Mouse (Mus musculus): Measurements from ENCODE around the gene Higd1c. TPM values are rescaled to one million over a fixed set of nuclear protein-coding genes. Genes with fewer than 3 reads are reported as not detected.

Higd1c gene
- polyA plus RNA-seq, 1 experiment from 2014 or later = not detected

DNA sequence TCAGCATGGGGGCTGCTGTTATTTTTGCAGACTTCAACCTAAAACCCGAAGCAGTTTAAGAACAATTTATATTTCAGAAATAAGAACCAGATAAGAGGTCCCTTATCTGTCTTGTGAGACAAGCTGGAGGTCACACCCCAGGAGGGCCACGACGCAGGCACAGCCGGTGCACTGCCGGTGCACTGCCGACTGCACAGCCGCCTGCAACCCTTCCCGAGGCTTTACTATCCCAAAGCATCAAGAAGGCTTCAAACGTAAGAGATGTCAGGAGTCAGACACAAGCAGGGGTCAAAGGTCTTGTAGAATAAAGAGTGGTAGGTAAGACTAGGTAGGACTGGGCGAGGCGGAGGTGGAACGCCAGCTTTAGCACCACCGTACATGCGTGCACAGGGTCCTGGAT, 38.0 kb downstream of the Higd1c start:
- Histone ChIP-seq H3K27me3 (ENCODE audit: low read depth, poor library complexity, severe bottlenecking) (no peaks in the 10 kb centered on the region), H3K36me3 (peaks cover 97% of the 10 kb centered on the region), H3K27ac (no peak overlapping the region), H3K4me3 (no peak overlapping the region), H3K9me3 (replicated peaks) (no peaks in the 10 kb centered on the region), H3K4me1 (no peaks in the 10 kb centered on the region)
- WGBS = 94% methylated on average over 14 of the region's 14 CpGs
- DNase-seq (ENCODE audit: low spot score) = no peak

DNA sequence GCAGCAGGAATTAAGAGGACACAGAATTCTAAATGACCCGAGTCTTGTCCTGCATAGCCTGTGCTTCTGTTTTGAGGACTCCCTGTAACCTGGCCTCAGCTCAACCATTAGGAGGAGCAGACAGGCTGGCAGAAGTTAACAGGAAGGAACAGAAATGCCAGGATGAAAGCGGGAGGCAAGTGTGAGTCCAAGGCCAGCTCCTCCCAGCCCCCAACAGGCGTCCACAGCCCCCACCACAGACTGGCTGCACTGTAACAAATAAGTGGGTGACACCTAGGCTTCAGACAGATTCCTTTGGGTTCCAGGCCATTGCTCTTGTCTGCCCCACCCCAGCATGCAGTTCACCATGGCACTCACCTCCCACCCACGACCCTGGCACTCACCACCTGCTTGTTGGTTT, 38.5 kb downstream of the Higd1c start:
- H3K9me3 ChIP-seq (replicated peaks) = no peaks in the 10 kb centered on the region
- WGBS = 88% methylated on average over 4 of the region's 4 CpGs
- H3K27me3 ChIP-seq (ENCODE audit: low read depth, poor library complexity, severe bottlenecking) = no peaks in the 10 kb centered on the region
- H3K27ac ChIP-seq = no peak overlapping the region
- H3K4me3 ChIP-seq = no peak overlapping the region
- peaks cover 97% of the 10 kb centered on the region for H3K36me3 ChIP-seq
- DNase-seq (ENCODE audit: low spot score) = no peak
- no peaks in the 10 kb centered on the region for H3K4me1 ChIP-seq

DNA sequence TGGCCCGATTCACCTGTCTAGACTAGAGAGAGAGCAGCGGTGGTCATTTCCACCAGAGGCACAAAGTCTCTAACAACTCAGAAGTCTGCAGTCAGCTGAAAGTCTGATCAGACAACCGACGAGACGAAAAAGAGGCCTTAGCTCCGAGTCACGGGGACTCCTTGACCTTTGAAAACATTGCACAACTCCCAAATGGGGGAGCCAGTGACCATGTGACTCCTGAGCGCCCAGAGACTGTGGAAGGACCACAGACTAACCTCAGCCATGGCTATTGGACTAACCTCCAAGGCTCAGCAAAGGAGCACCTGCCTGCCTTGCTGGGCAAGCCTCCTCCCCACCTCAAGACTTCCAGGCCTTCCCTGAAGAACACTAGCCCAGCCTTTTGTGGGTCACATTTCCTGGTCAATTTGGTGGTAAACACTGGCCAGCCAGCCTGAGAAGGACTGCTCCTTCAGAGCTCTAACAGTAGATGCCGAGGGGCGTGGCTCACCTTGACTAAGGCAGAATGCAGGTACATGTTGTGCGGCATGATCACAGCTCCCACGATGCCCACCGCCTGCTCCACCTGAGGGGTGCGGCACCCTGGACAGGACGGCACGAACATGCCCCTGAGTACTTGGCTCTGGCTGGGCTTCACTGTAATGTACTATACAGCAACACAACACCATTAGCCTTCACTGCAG, 39.1 kb downstream of the Higd1c start:
- Histone ChIP-seq H3K9me3 (replicated peaks) (no peaks in the 10 kb centered on the region; the same call in 1 of the 2 replicates), H3K27me3 (ENCODE audit: low read depth, poor library complexity, severe bottlenecking) (no peaks in the 10 kb centered on the region), H3K4me1 (no peaks in the 10 kb centered on the region), H3K27ac (no peak overlapping the region), H3K36me3 (peaks cover 97% of the 10 kb centered on the region), H3K4me3 (no peak overlapping the region)
- DNase-seq (ENCODE audit: low spot score) = no peak
- 94% methylated on average over 16 of the region's 16 CpGs for WGBS

DNA sequence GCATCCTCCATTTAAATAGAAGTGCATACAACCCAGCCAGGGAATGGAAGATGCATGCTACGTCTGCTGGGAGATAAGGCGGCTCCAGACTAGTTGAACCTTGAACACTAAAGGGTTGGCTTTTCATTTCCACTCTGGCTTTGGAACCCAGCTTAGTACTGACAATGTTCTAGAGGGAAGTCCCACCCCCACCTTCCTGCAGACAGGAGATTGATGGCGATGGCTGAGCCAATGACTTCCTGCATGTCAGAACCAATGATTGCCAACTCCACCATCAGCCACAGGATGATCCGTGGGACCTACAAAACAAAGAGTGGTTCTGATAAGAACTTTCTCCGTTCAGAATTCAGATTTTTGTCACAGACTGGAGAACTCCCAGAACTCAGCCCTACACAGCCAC, 41.7 kb downstream of the Higd1c start:
- Histone ChIP-seq H3K9me3 (replicated peaks) (no peaks in the 10 kb centered on the region; the same call in 1 of the 2 replicates), H3K4me1 (no peaks in the 10 kb centered on the region), H3K27ac (no peak overlapping the region), H3K27me3 (ENCODE audit: low read depth, poor library complexity, severe bottlenecking) (no peaks in the 10 kb centered on the region), H3K4me3 (no peak overlapping the region), H3K36me3 (peaks cover 94% of the 10 kb centered on the region)
- DNase-seq (ENCODE audit: low spot score) = no peak
- WGBS = 87% methylated on average over 5 of the region's 5 CpGs

DNA sequence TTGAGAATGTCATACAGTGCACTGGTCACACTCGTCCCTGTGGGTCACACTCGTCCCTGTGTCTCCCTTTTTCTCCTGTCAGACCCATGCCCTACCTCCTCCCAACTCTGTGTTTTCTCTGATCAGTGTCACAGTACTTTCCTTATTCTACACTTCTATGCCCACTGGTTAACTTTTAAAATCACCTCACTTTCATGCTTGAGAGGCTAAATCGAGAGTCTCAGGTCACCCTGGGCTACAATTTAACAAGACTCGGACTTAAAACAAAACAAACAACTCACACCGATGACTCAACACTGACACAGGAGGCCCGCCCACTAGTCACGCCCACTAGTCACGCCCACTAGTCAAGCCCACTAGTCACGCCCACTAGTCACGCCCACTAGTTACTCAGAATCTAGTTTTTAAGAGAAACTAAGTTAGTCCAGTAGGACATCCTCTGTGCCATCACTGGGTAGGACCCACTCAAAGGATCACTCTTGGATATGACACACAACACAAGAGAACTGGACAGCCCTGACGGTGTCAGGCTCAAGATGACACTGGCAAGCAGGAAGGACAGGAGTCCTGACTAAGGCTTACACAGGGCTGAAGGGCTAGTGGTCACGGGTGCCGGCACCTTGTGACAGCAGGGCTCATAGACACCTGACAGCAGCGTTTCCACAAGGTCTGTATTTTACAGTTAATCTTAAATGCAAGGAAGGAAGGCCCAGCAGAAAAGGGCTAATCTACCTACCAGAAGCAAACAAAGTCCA, 46.8 kb downstream of the Higd1c start:
- DNase-seq (ENCODE audit: low spot score) = no peak
- Histone ChIP-seq H3K27ac (no peak overlapping the region), H3K4me1 (peaks cover 5% of the 10 kb centered on the region), H3K9me3 (replicated peaks) (no peaks in the 10 kb centered on the region; the same call in 1 of the 2 replicates), H3K36me3 (peaks cover 53% of the 10 kb centered on the region), H3K4me3 (no peak overlapping the region), H3K27me3 (ENCODE audit: low read depth, poor library complexity, severe bottlenecking) (no peaks in the 10 kb centered on the region)
- WGBS = 51% methylated on average over 14 of the region's 14 CpGs

DNA sequence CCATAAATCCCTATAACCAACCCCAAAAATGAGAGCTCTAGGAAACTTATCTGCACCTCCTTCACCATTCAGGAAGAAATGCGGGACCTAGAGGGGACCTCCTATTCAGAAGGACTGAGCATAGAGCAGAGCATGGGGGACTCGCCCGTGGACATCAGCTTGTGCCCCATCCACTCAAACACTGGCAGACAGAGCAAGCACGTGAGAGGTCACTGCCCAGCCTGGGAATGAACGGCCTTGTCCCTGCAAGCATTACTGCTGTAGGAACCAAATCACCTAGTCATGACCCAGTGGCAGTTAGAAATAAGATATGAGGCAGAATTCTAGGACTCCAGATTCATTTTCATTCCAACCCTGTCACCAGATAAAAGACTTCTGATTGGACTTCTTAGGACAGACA, 47.4 kb downstream of the Higd1c start:
- H3K36me3 ChIP-seq = peaks cover 47% of the 10 kb centered on the region
- DNase-seq (ENCODE audit: low spot score) = no peak
- 91% methylated on average over 5 of the region's 5 CpGs for WGBS

DNA sequence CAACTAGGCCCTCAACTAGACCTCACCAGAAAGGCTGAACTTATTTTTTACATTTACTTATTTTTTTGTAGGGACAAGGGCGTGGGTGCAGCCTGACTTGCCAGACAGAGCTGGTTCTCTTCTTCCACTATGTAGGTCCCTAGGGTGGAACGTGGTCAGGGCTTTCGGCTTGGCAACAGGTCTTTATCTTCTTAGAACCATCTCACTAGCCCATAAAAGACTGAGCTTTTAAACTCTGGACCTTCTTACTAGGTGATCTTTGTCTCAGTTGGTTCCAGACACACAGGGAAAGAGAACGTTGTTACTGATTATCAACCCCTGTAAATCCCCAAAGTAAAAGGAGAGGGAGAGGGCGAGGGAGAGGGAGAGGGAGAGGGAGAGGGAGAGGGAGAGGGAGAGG, 49.0 kb downstream of the Higd1c start:
- Histone ChIP-seq H3K4me3 (no peak overlapping the region), H3K9me3 (replicated peaks) (no peaks in the 10 kb centered on the region; the same call in 1 of the 2 replicates)
- WGBS = 81% methylated on average over 4 of the region's 5 CpGs

More for the DNA sequence above, 47.4 kb downstream of the Higd1c start:
- no peaks in the 10 kb centered on the region for H3K27me3 ChIP-seq (ENCODE audit: low read depth, poor library complexity, severe bottlenecking)
- no peak overlapping the region for H3K4me3 ChIP-seq
- H3K9me3 ChIP-seq (replicated peaks) = no peaks in the 10 kb centered on the region; the same call in 1 of the 2 replicates
- no peak overlapping the region for H3K27ac ChIP-seq
- H3K4me1 ChIP-seq = peaks cover 5% of the 10 kb centered on the region

DNA sequence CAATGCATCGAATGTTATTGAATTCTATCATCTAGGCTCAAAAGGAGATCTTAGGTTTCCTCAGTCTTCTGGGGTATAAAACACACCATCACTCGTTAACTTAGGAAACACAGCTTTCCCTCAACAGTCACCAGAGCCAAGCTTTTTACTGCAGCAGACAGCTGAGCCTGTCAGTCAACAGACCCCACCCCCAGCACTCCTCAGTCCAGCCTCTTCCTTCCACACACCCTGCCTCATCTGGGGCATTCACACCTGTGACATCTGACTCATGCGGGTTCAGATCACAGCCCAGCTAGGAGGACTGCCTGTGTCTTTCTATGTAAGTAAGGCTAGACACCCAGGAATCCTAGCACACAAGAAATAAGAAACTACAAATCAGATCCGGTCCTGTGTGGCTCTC, 49.7 kb downstream of the Higd1c start:
- Histone ChIP-seq H3K9me3 (replicated peaks) (no peaks in the 10 kb centered on the region), H3K27ac (no peak overlapping the region), H3K4me1 (peaks cover 6% of the 10 kb centered on the region), H3K36me3 (peaks cover 30% of the 10 kb centered on the region), H3K27me3 (ENCODE audit: low read depth, poor library complexity, severe bottlenecking) (no peaks in the 10 kb centered on the region), H3K4me3 (no peak overlapping the region)
- no peak for DNase-seq (ENCODE audit: low spot score)
- 60% methylated on average over 4 of the region's 4 CpGs for WGBS

More for the DNA sequence above, 49.0 kb downstream of the Higd1c start:
- no peak for DNase-seq (ENCODE audit: low spot score)
- H3K27me3 ChIP-seq (ENCODE audit: low read depth, poor library complexity, severe bottlenecking) = no peaks in the 10 kb centered on the region
- no peak overlapping the region for H3K27ac ChIP-seq
- peaks cover 5% of the 10 kb centered on the region for H3K4me1 ChIP-seq
- H3K36me3 ChIP-seq = peaks cover 37% of the 10 kb centered on the region

DNA sequence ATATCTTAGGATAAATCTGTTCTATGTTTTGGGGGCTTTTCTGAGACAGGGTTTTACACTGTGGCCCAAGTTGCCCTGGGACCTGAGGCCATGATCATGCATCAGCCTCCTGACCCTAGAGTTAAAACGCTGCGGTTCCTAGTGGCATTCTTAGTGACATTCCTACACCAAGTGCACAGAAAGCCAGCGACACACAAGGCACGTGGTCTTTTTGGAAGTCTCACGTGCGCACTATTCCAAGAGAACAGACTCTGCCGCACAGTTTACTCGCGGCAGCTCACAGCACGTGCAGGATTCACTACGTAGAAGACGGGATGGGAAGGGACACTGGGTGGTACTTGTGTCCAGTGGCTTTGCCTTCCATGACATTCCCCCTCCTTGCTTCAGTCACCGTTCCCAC, 50.6 kb downstream of the Higd1c start:
- no peaks in the 10 kb centered on the region for H3K27me3 ChIP-seq (ENCODE audit: low read depth, poor library complexity, severe bottlenecking)
- no peak overlapping the region for H3K4me3 ChIP-seq
- peaks cover 21% of the 10 kb centered on the region for H3K36me3 ChIP-seq
- no peaks in the 10 kb centered on the region for H3K9me3 ChIP-seq (replicated peaks)
- 94% methylated on average over 13 of the region's 13 CpGs for WGBS
- H3K27ac ChIP-seq = no peak overlapping the region
- no peak for DNase-seq (ENCODE audit: low spot score)
- peaks cover 15% of the 10 kb centered on the region for H3K4me1 ChIP-seq

DNA sequence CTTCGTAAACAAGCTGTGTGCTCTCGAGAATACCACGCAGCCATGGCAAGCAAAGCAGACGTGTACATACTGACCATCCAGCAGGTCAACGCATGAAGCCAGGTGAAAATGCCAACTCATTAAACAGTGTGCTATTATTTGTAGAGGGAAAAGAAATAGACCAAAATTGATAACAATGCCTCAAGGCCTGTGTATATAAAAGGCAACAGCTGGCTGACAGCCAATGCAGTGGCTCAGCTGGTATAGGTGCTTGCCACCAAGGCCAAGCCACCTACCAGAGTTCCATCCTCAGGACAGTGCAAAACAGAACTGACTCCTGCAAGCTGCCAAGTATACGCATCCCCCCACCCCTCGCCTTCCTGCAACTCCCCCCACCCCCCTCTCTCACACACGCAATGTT, 51.3 kb downstream of the Higd1c start:
- Histone ChIP-seq H3K9me3 (replicated peaks) (no peaks in the 10 kb centered on the region), H3K4me1 (peaks cover 21% of the 10 kb centered on the region), H3K4me3 (no peak overlapping the region), H3K36me3 (peaks cover 13% of the 10 kb centered on the region), H3K27me3 (ENCODE audit: low read depth, poor library complexity, severe bottlenecking) (no peaks in the 10 kb centered on the region), H3K27ac (no peak overlapping the region)
- DNase-seq (ENCODE audit: low spot score) = no peak
- 96% methylated on average over 8 of the region's 8 CpGs for WGBS

DNA sequence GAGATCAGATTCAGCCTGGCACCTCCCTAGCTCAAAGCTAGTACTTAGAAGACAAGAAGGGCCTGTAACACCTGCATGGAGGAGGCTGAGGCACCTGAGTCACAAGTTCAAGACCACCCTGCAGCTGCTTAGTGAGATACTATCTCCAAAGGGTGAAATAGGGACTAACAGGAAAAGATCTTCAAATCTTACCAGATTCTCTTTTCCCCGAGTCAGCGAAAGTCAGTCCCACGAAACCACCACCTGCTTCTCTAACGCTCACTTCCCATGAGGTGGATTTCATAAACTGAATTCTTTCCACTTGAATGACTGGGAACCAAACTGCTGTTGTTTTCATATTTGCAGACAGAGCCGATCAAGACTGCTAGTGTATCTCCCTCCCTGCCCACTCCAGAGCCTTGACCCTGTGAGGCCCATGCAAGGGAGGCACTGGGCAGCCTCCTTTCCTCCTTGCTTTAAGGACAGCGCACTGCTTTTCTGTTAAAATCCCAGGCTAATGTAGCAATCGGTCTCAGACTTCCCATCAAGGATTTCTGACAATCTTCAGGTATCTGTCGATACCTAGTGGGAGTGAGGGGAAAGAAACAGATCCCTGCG, 53.6 kb downstream of the Higd1c start:
- H3K9me3 ChIP-seq (replicated peaks) = no peaks in the 10 kb centered on the region
- H3K36me3 ChIP-seq = peaks cover 5% of the 10 kb centered on the region; the same call in 1 of the 2 replicates
- WGBS = 94% methylated on average over 9 of the region's 9 CpGs
- H3K27me3 ChIP-seq (ENCODE audit: low read depth, poor library complexity, severe bottlenecking) = no peaks in the 10 kb centered on the region
- H3K27ac ChIP-seq = no peak overlapping the region
- no peak overlapping the region for H3K4me3 ChIP-seq
- no peak for DNase-seq (ENCODE audit: low spot score)
- H3K4me1 ChIP-seq = peaks cover 40% of the 10 kb centered on the region

DNA sequence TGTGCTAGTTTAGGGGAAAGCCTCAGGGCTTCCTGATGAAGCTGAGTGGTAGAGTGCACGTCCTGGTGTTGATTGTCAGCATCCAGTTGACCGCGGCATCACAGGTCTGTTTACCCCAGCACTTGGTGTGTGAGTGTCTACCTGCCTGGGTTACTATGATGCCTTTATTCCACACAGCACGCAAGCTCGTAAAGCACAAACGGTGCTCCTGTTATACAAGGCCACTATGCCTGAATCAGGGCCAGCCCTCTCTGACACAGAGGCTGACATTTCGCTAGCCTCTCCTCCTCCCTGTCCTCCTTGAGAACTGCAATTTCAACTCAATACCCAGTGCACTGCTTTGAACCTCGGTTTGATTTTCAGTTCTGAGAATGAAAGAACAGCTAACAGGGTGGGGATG, 55.0 kb downstream of the Higd1c start:
- Histone ChIP-seq H3K27ac (no peak overlapping the region), H3K9me3 (replicated peaks) (no peaks in the 10 kb centered on the region), H3K4me3 (no peak overlapping the region), H3K27me3 (ENCODE audit: low read depth, poor library complexity, severe bottlenecking) (peaks cover 4% of the 10 kb centered on the region; the same call in 1 of the 2 replicates), H3K4me1 (peaks cover 48% of the 10 kb centered on the region), H3K36me3 (peaks cover 5% of the 10 kb centered on the region; the same call in 1 of the 2 replicates)
- 75% methylated on average over 8 of the region's 8 CpGs for WGBS
- no peak for DNase-seq (ENCODE audit: low spot score)
